Mouse (Mus musculus) midbrain, embryonic 13.5 days (tissue): ENCODE results near the gene Plcg2. TPM values are rescaled to one million over a fixed set of nuclear protein-coding genes. Genes with fewer than 3 reads are reported as not detected.
A peak's percentile ranks its signal among the peaks of the same experiment; 100 is the strongest.

Source experiments
- ATAC-seq: fragments of 200-750 bp; cut with Nextera tagmentation; 2 replicates; pipeline ENCODE4 v1.8.0; 2017; ENCODE audit warnings: mild to moderate bottlenecking, moderate TSS enrichment, moderate library complexity
- H3K27ac ChIP-seq: fragments of 300-500 bp; sonication (generic); 2 replicates; pipeline ENCODE4 v1.5.1; 2015; ENCODE audit warnings: inconsistent platforms, mild to moderate bottlenecking, moderate library complexity
- H3K27me3 ChIP-seq: fragments of 300-500 bp; sonication (generic); 2 replicates; pipeline ENCODE4 v1.6.1; 2015; ENCODE audit warnings: mild to moderate bottlenecking, inconsistent platforms
- H3K36me3 ChIP-seq: fragments of 300-500 bp; sonication (generic); 2 replicates; pipeline ENCODE4 v1.6.1; 2015; ENCODE audit warnings: mild to moderate bottlenecking, inconsistent platforms
- H3K4me1 ChIP-seq: fragments of 300-500 bp; sonication (generic); replicated peaks from 2 replicates; pipeline ENCODE4 v1.6.1; 2015; ENCODE audit warnings: inconsistent platforms
- H3K4me2 ChIP-seq: fragments of 300-500 bp; sonication (generic); replicated peaks from 2 replicates; pipeline ENCODE4 v1.6.1; 2015; ENCODE audit warnings: moderate library complexity, mild to moderate bottlenecking, inconsistent platforms
- H3K4me3 ChIP-seq: fragments of 300-500 bp; sonication (generic); replicated peaks from 2 replicates; pipeline ENCODE4 v1.5.1; 2015; ENCODE audit warnings: mild to moderate bottlenecking, inconsistent platforms
- H3K9ac ChIP-seq: fragments of 300-500 bp; sonication (generic); replicated peaks from 2 replicates; pipeline ENCODE4 v1.6.1; 2015; ENCODE audit warnings: mild to moderate bottlenecking, inconsistent platforms
- H3K9me3 ChIP-seq: fragments of 300-500 bp; sonication (generic); 2 replicates; pipeline ENCODE4 v1.6.1; 2016; ENCODE audit warnings: mild to moderate bottlenecking, inconsistent platforms
- WGBS: fragments of 180-500 bp; shearing (Covaris S2); methylation state at CpG from one replicate; pipeline ENCODE4 v1.1.7; 2015; 5-methylcytosine and 5-hydroxymethylcytosine counted together
- polyA plus RNA-seq: library from polyadenylated mRNA; unstranded; fragments of >200 nt; fragmentation: Nextera tagmentation; extraction: Ambion mirVana; gene quantifications from 2 replicates; pipeline ENCODE4 v1.2.1, GENCODE M21; 2015

Plcg2 gene
- polyA plus RNA-seq, 1 experiment from 2014 or later = 0.90 TPM

- H3K9ac ChIP-seq = peak overlapping the region; percentile 52; the same call in 1 of the 2 replicates
- peak overlapping the region; percentile 57 for H3K4me2 ChIP-seq
- H3K36me3 ChIP-seq = no peaks in the 10 kb centered on the region
- peaks cover 18% of the 10 kb centered on the region for H3K4me1 ChIP-seq
- no peaks in the 10 kb centered on the region for H3K9me3 ChIP-seq
- peak overlapping the region; percentile 92 for H3K27ac ChIP-seq
- 2% methylated on average over 14 of the region's 14 CpGs for WGBS
- peak overlapping the region; percentile 25 for H3K4me3 ChIP-seq
- ATAC-seq = peak; percentile 92
- H3K27me3 ChIP-seq = no peaks in the 10 kb centered on the region
Observed at GRCm38 (mm10) chr8:117470342-117470781, 27.7 kb upstream of the Plcg2 start.

DNA sequence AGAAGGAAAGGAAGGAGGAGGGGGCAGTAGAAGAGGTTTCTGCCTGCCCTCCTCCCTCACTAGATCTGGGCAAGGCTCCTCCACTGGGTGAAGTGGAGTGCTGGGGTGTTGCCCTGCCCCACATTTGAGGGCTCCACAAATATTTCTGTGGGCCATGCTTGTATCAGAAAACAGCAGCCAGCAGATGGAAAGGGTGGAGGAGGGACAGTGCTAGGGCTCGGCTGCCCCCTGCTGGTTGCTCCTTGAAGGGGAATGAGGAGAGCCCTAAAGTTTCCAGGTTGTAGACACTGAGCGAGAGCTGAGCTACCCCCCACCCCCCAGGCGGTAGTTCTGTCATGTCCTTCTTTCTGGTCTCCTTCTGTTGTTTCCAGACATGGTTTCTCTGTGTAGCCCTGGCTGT is 26.9 kb upstream of the Plcg2 start:
- Histone ChIP-seq H3K36me3 (no peaks in the 10 kb centered on the region), H3K27me3 (no peaks in the 10 kb centered on the region), H3K4me1 (peaks cover 18% of the 10 kb centered on the region), H3K9ac (peak overlapping the region; percentile 40; the same call in 1 of the 2 replicates), H3K4me3 (no peak overlapping the region), H3K9me3 (no peaks in the 10 kb centered on the region), H3K4me2 (no peak overlapping the region), H3K27ac (peak overlapping the region; percentile 92)
- peak; percentile 21; the same call in 1 of the 2 replicates for ATAC-seq
- 35% methylated on average over 3 of the region's 3 CpGs for WGBS

DNA sequence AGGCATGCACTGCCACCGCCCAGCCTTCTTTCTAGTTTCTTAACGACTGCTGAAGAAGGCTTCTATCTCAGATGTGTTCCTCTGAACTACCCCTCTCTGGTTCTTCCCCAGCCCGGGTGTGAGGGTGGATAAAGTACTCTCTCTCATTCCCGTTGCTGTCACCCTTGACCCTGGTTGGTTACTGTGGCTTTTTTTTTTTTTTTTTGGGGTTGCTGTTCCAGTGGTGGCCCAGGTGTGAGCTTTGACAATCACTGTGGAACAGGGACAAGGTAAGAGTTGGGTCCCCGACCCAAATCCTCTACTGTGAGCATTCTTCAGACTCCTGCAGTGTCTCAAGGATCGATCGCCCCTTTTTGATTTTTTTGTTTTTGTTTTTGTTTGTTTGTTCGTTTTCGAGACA is 26.4 kb upstream of the Plcg2 start:
- Histone ChIP-seq H3K9ac (no peak overlapping the region), H3K4me3 (no peak overlapping the region), H3K27ac (no peak overlapping the region), H3K27me3 (no peaks in the 10 kb centered on the region), H3K4me1 (peaks cover 18% of the 10 kb centered on the region), H3K9me3 (no peaks in the 10 kb centered on the region), H3K36me3 (no peaks in the 10 kb centered on the region), H3K4me2 (no peak overlapping the region)
- ATAC-seq = no peak
- 75% methylated on average over 9 of the region's 9 CpGs for whole genome bisulfite sequencing

- WGBS = 89% methylated on average over 4 of the region's 4 CpGs
- Histone ChIP-seq H3K4me3 (no peak overlapping the region), H3K9ac (no peak overlapping the region), H3K4me1 (peaks cover 18% of the 10 kb centered on the region), H3K4me2 (no peak overlapping the region), H3K27me3 (no peaks in the 10 kb centered on the region), H3K36me3 (no peaks in the 10 kb centered on the region), H3K9me3 (no peaks in the 10 kb centered on the region), H3K27ac (no peak overlapping the region)
- ATAC-seq = no peak
Observed at GRCm38 (mm10) chr8:117472332-117472731, 25.8 kb upstream of the Plcg2 start.

DNA sequence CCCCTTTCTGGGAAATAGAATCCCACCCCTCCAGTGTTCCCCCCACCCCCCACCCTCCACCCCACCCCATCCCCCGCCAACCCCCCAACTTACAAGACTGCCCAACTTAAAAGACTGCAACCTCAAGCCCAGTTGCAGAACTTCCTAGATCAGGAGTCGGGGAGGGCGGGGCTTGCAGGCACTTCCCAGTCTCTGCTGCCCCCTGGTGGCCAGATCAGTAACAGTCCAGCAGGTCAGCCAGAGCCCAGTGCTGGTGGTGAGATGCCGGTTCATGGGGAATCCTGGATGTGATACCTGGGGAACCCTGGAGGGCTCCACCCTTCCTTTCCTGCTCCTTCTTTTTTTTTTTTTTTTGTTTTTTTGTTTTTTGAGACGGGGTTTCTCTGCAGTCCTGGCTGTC is 23.1 kb upstream of the Plcg2 start:
- no peaks in the 10 kb centered on the region for H3K27me3 ChIP-seq
- 2% methylated on average over 5 of the region's 5 CpGs for WGBS
- H3K9ac ChIP-seq = no peak overlapping the region
- peak; percentile 29 for ATAC-seq
- H3K9me3 ChIP-seq = no peaks in the 10 kb centered on the region
- H3K27ac ChIP-seq = no peak overlapping the region
- H3K4me1 ChIP-seq = peaks cover 13% of the 10 kb centered on the region
- no peak overlapping the region for H3K4me3 ChIP-seq
- no peak overlapping the region for H3K4me2 ChIP-seq
- no peaks in the 10 kb centered on the region for H3K36me3 ChIP-seq

DNA sequence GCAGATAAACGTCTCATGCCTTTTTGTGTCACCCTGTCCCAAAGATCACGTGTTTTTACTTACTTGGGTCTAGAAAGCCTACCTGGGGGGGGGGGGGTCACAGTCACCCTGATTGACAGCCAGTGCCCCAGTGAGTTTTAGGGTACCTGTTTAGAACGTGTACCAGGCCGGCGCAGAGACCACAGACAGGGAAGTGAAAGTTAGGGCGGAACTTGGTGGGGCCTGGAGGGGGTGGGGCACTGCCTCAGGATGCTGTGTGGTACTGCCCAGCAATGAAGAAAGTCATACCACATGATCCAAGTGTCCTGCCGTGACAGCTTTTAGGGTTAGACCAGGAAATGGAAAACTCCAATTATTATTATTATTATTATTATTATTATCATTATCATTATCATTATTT is 22.3 kb upstream of the Plcg2 start:
- no peak overlapping the region for H3K27ac ChIP-seq
- ATAC-seq = no peak
- H3K36me3 ChIP-seq = no peaks in the 10 kb centered on the region
- peaks cover 5% of the 10 kb centered on the region for H3K4me1 ChIP-seq
- H3K4me3 ChIP-seq = no peak overlapping the region
- H3K27me3 ChIP-seq = no peaks in the 10 kb centered on the region
- no peak overlapping the region for H3K4me2 ChIP-seq
- H3K9ac ChIP-seq = no peak overlapping the region
- WGBS = 81% methylated on average over 7 of the region's 7 CpGs
- no peaks in the 10 kb centered on the region for H3K9me3 ChIP-seq

- Histone ChIP-seq H3K36me3 (no peaks in the 10 kb centered on the region), H3K27ac (no peak overlapping the region), H3K4me3 (no peak overlapping the region), H3K9me3 (no peaks in the 10 kb centered on the region), H3K4me1 (no peaks in the 10 kb centered on the region), H3K27me3 (no peaks in the 10 kb centered on the region), H3K9ac (no peak overlapping the region), H3K4me2 (no peak overlapping the region)
- no peak for ATAC-seq
Observed at GRCm38 (mm10) chr8:117478082-117478481, 20.0 kb upstream of the Plcg2 start.

GRCm38 (mm10) chr8:117479996-117480395 is 18.1 kb upstream of the Plcg2 start:
- WGBS = 94% methylated on average over 9 of the region's 9 CpGs
- Histone ChIP-seq H3K27me3 (no peaks in the 10 kb centered on the region), H3K4me2 (no peak overlapping the region), H3K9me3 (no peaks in the 10 kb centered on the region), H3K9ac (no peak overlapping the region), H3K36me3 (no peaks in the 10 kb centered on the region), H3K27ac (no peak overlapping the region), H3K4me3 (no peak overlapping the region), H3K4me1 (no peaks in the 10 kb centered on the region)
- ATAC-seq = no peak

GRCm38 (mm10) chr8:117480516-117480915 is 17.6 kb upstream of the Plcg2 start:
- WGBS = 76% methylated on average over 5 of the region's 5 CpGs
- no peak for ATAC-seq
- H3K27me3 ChIP-seq = no peaks in the 10 kb centered on the region

GRCm38 (mm10) chr8:117481830-117482229 is 16.3 kb upstream of the Plcg2 start:
- H3K4me3 ChIP-seq = no peak overlapping the region
- ATAC-seq = no peak
- no peak overlapping the region for H3K9ac ChIP-seq
- no peaks in the 10 kb centered on the region for H3K27me3 ChIP-seq
- H3K36me3 ChIP-seq = no peaks in the 10 kb centered on the region
- 89% methylated on average over 5 of the region's 5 CpGs for WGBS
- H3K4me1 ChIP-seq = no peaks in the 10 kb centered on the region
- no peak overlapping the region for H3K27ac ChIP-seq
- H3K4me2 ChIP-seq = no peak overlapping the region
- no peaks in the 10 kb centered on the region for H3K9me3 ChIP-seq

More at GRCm38 (mm10) chr8:117480516-117480915, 17.6 kb upstream of the Plcg2 start:
- Histone ChIP-seq H3K9ac (no peak overlapping the region), H3K27ac (no peak overlapping the region), H3K4me2 (no peak overlapping the region), H3K4me1 (no peaks in the 10 kb centered on the region), H3K9me3 (no peaks in the 10 kb centered on the region), H3K4me3 (no peak overlapping the region), H3K36me3 (no peaks in the 10 kb centered on the region)

- Histone ChIP-seq H3K36me3 (no peaks in the 10 kb centered on the region), H3K4me2 (no peak overlapping the region), H3K4me1 (no peaks in the 10 kb centered on the region), H3K27me3 (no peaks in the 10 kb centered on the region), H3K9ac (no peak overlapping the region), H3K9me3 (no peaks in the 10 kb centered on the region), H3K4me3 (no peak overlapping the region), H3K27ac (no peak overlapping the region)
- WGBS = 92% methylated on average over 8 of the region's 8 CpGs
- no peak for ATAC-seq
Observed at GRCm38 (mm10) chr8:117484731-117485130, 13.4 kb upstream of the Plcg2 start.

GRCm38 (mm10) chr8:117485316-117485715 is 12.8 kb upstream of the Plcg2 start:
- Histone ChIP-seq H3K4me1 (no peaks in the 10 kb centered on the region), H3K27me3 (no peaks in the 10 kb centered on the region), H3K27ac (no peak overlapping the region), H3K9me3 (no peaks in the 10 kb centered on the region), H3K36me3 (no peaks in the 10 kb centered on the region), H3K9ac (no peak overlapping the region), H3K4me2 (no peak overlapping the region), H3K4me3 (no peak overlapping the region)
- ATAC-seq = no peak
- 86% methylated on average over 1 of the region's 1 CpGs for WGBS

GRCm38 (mm10) chr8:117488246-117489005 is 9.7 kb upstream of the Plcg2 start:
- H3K4me3 ChIP-seq = no peak overlapping the region
- no peaks in the 10 kb centered on the region for H3K9me3 ChIP-seq
- no peak overlapping the region for H3K27ac ChIP-seq
- WGBS = 82% methylated on average over 10 of the region's 10 CpGs
- H3K9ac ChIP-seq = no peak overlapping the region
- ATAC-seq = no peak
- H3K27me3 ChIP-seq = no peaks in the 10 kb centered on the region
- peaks cover 2% of the 10 kb centered on the region; the same call in 1 of the 2 replicates for H3K4me1 ChIP-seq
- H3K4me2 ChIP-seq = no peak overlapping the region
- H3K36me3 ChIP-seq = no peaks in the 10 kb centered on the region
